Comparison of ENCODE assay signal across 28 mouse cellular contexts in genomic region chrX:102302476-102302875, GRCm38 (mm10). TPM values are rescaled to one million over a fixed set of nuclear protein-coding genes. Genes with fewer than 3 reads are reported as not detected.
DNase-seq lines count a peak whose midpoint lies in the region; ATAC-seq lines count a peak whose summit lies in the region.
"Had no signal": no experiment of that assay in that cellular context is flagged by ENCODE, and none has a peak within 500 bp of the region (broad histone marks: within the 10 kb centered on the region; RNA-seq: fewer than 3 reads in every experiment).

No protein-coding gene starts in this region.

- H3K9ac ChIP-seq in intestine, embryonic 15.5 days: no peak overlapping the region
- H3K9ac ChIP-seq in intestine, embryonic 16.5 days (ENCODE audit: low read depth, low read length): no peak overlapping the region
- no peak overlapping the region for H3K9ac ChIP-seq in limb, embryonic 11.5 days (ENCODE audit: low read length)
- H3K9ac ChIP-seq in forebrain, embryonic 11.5 days (ENCODE audit: low read length): no peak overlapping the region
- H3K9ac ChIP-seq: forebrain, embryonic 12.5 days; hindbrain, embryonic 15.5 days; liver, embryonic 15.5 days; lung, embryonic 15.5 days had no signal

- no peak overlapping the region for H3K4me2 ChIP-seq in intestine, embryonic 15.5 days (replicated peaks)
- H3K4me2 ChIP-seq in intestine, embryonic 16.5 days (ENCODE audit: low read depth, low read length): no peak overlapping the region
- no peak overlapping the region for H3K4me2 ChIP-seq in limb, embryonic 11.5 days (ENCODE audit: low read depth, severe bottlenecking)
- no peak overlapping the region for H3K4me2 ChIP-seq in forebrain, embryonic 11.5 days (ENCODE audit: low read depth, low read length, severe bottlenecking)
- H3K4me2 ChIP-seq: forebrain, embryonic 12.5 days; hindbrain, embryonic 15.5 days; liver, embryonic 15.5 days; lung, embryonic 15.5 days had no signal

- no peaks in the 10 kb centered on the region for H3K4me1 ChIP-seq in intestine, embryonic 15.5 days (replicated peaks)
- H3K4me1 ChIP-seq in intestine, embryonic 16.5 days (ENCODE audit: control insufficient read depth, insufficient read depth, low read length): no peaks in the 10 kb centered on the region
- H3K4me1 ChIP-seq in limb, embryonic 11.5 days (ENCODE audit: control insufficient read depth, insufficient read depth, low read length): peaks cover 8% of the 10 kb centered on the region; the same call in 1 of the 2 replicates
- H3K4me1 ChIP-seq in forebrain, embryonic 11.5 days (replicated peaks; ENCODE audit: control insufficient read depth, insufficient read depth, low read length): 0 out of 2 replicates have a peak, but pooled peaks cover 3% of the 10 kb centered on the region
- H3K4me1 ChIP-seq: forebrain, embryonic 12.5 days; hindbrain, embryonic 15.5 days; liver, embryonic 15.5 days; lung, embryonic 15.5 days had no signal

- H3K4me3 ChIP-seq in intestine, embryonic 15.5 days (replicated peaks): no peak overlapping the region
- no peak overlapping the region for H3K4me3 ChIP-seq in intestine, embryonic 16.5 days (ENCODE audit: low read length)
- H3K4me3 ChIP-seq in limb, embryonic 11.5 days (ENCODE audit: low read depth, low read length): no peak overlapping the region
- no peak overlapping the region for H3K4me3 ChIP-seq in forebrain, embryonic 11.5 days (ENCODE audit: low read depth, low read length)
- H3K4me3 ChIP-seq: forebrain, embryonic 12.5 days; hindbrain, embryonic 15.5 days; left cerebral cortex, adult 2 months; liver, embryonic 15.5 days; lung, embryonic 15.5 days; myocyte had no signal

- no peak overlapping the region for H3K27ac ChIP-seq in intestine, embryonic 15.5 days
- no peak overlapping the region for H3K27ac ChIP-seq in intestine, embryonic 16.5 days (ENCODE audit: low read length)
- H3K27ac ChIP-seq in limb, embryonic 11.5 days (replicated peaks; ENCODE audit: low read depth, low read length): peak overlapping the region; percentile 12; the same call in 1 of the 2 replicates
- no peak overlapping the region for H3K27ac ChIP-seq in forebrain, embryonic 11.5 days (ENCODE audit: low read depth, low read length)
- H3K27ac ChIP-seq: forebrain, embryonic 12.5 days; hindbrain, embryonic 15.5 days; kidney, postnatal 0 days; left cerebral cortex, adult 2 months; liver, embryonic 15.5 days; lung, embryonic 15.5 days had no signal

- H3K9me3 ChIP-seq in intestine, embryonic 15.5 days: no peaks in the 10 kb centered on the region
- no peaks in the 10 kb centered on the region for H3K9me3 ChIP-seq in intestine, embryonic 16.5 days (ENCODE audit: control insufficient read depth, low read length)
- no peaks in the 10 kb centered on the region for H3K9me3 ChIP-seq in limb, embryonic 11.5 days (ENCODE audit: control insufficient read depth, low read length)
- no peaks in the 10 kb centered on the region for H3K9me3 ChIP-seq in forebrain, embryonic 11.5 days (ENCODE audit: control insufficient read depth, low read length)
- H3K9me3 ChIP-seq: forebrain, embryonic 12.5 days; G1E; hindbrain, embryonic 15.5 days; liver, embryonic 15.5 days; lung, embryonic 15.5 days had no signal

- DNase-seq in ES-CJ7 (ENCODE audit: low read depth, low spot score): peak; percentile 7
- peak; percentile 52 for DNase-seq in embryo, embryonic 11 days
- DNase-seq in limb, embryonic 11.5 days (ENCODE audit: low spot score): peak; percentile 29
- DNase-seq in kidney, adult 18-20 months: no peak
- no peak for DNase-seq in forebrain, embryonic 11.5 days (ENCODE audit: low spot score)
- DNase-seq: adrenal gland, adult 8-10 months; cerebellum, adult 11-12 months; cerebellum, postnatal 10 days; gastrocnemius, postnatal 14 days; heart, adult 18-20 months; liver; lung, postnatal 4 days; thymus, adult 18-20 months; thymus, postnatal 36 days had no signal

- 46% methylated on average over 3 of the region's 3 CpGs for WGBS in intestine, embryonic 15.5 days
- 44% methylated on average over 3 of the region's 3 CpGs for WGBS in intestine, embryonic 16.5 days
- WGBS in limb, embryonic 11.5 days: 32% methylated on average over 3 of the region's 3 CpGs
- 58% methylated on average over 3 of the region's 3 CpGs for WGBS in forebrain, embryonic 11.5 days

- no peaks in the 10 kb centered on the region for H3K36me3 ChIP-seq in intestine, embryonic 15.5 days
- H3K36me3 ChIP-seq in intestine, embryonic 16.5 days (ENCODE audit: control insufficient read depth, insufficient read depth, low read length): no peaks in the 10 kb centered on the region
- H3K36me3 ChIP-seq in limb, embryonic 11.5 days (ENCODE audit: control insufficient read depth, insufficient read depth, low read length): no peaks in the 10 kb centered on the region
- H3K36me3 ChIP-seq in forebrain, embryonic 11.5 days (ENCODE audit: control insufficient read depth, insufficient read depth, low read length): no peaks in the 10 kb centered on the region
- H3K36me3 ChIP-seq: forebrain, embryonic 12.5 days; hindbrain, embryonic 15.5 days; liver, embryonic 15.5 days; lung, embryonic 15.5 days had no signal

- peaks cover 6% of the 10 kb centered on the region; the same call in 1 of the 2 replicates for H3K27me3 ChIP-seq in intestine, embryonic 15.5 days (replicated peaks)
- peaks cover 5% of the 10 kb centered on the region; the same call in 1 of the 2 replicates for H3K27me3 ChIP-seq in intestine, embryonic 16.5 days (replicated peaks; ENCODE audit: control insufficient read depth, insufficient read depth, low read length)
- H3K27me3 ChIP-seq in limb, embryonic 11.5 days (ENCODE audit: control insufficient read depth, insufficient read depth, low read length): peaks cover 12% of the 10 kb centered on the region; the same call in 1 of the 2 replicates
- H3K27me3 ChIP-seq in forebrain, embryonic 11.5 days (ENCODE audit: control insufficient read depth, insufficient read depth, low read length): peaks cover 8% of the 10 kb centered on the region

- 0 out of 2 replicates have a peak, but pooled peaks have one; percentile 34 for ATAC-seq in intestine, embryonic 15.5 days
- no peak for ATAC-seq in intestine, embryonic 16.5 days
- no peak for ATAC-seq in limb, embryonic 11.5 days (ENCODE audit: insufficient number of reproducible peaks, low FRiP score, low TSS enrichment, low read depth)
- ATAC-seq in forebrain, embryonic 11.5 days (replicated peaks; ENCODE audit: low FRiP score): no peak
- ATAC-seq: activated CD4-positive, CD25-positive, alpha-beta regulatory T cell, adult 4 months; CD4-positive, CD25-positive, alpha-beta regulatory T cell, adult 4 months; midbrain, embryonic 16.5 days; Patski had no signal

RNA-seq across cellular contexts. Expression of gene Cited1, which starts 50.5 kb away (rescaled TPM):
- polyA plus RNA-seq in intestine, embryonic 15.5 days (2015; fragmentation: Nextera tagmentation; extraction: Ambion mirVana): 7.1 and 7.4 TPM in 2 replicates
- polyA plus RNA-seq in intestine, embryonic 16.5 days (2015; fragmentation: Nextera tagmentation; extraction: Ambion mirVana): 4.4 and 4.7 TPM in 2 replicates
- 28.7 and 30.4 TPM in 2 replicates for polyA plus RNA-seq in limb, embryonic 11.5 days (2014; fragmentation: Nextera tagmentation; extraction: Ambion mirVana)
- polyA plus RNA-seq in forebrain, embryonic 11.5 days (2014; fragmentation: Nextera tagmentation; extraction: Ambion mirVana): 12.5 and 14.4 TPM in 2 replicates
- polyA plus RNA-seq: CD4-positive, CD25-positive, alpha-beta regulatory T cell, adult 4 months had no signal

Comparison
In these comparisons a context has a peak if more than half of its experiments do, and no peak if none do; other contexts are left out.
1. DNase-seq: peak in ES-CJ7 (single experiment), embryo, embryonic 11 days (single experiment) and limb, embryonic 11.5 days (single experiment); none in kidney, adult 18-20 months (single experiment) and forebrain, embryonic 11.5 days (single experiment).